Mouse (Mus musculus) kidney, adult 8-10 months (tissue): ENCODE measurements at regions not wholly inside any gene's neighbourhood (a gene's known extent, or its start where the extent isn't known, plus 50 kb on each side); places are given as distances from the start of the nearest gene placed in this dataset.

ENCODE experiments used
- DNase-seq, 2 experiments: peaks; one replicate each; pipeline ENCODE4 v3.0.0; 2022

DNA sequence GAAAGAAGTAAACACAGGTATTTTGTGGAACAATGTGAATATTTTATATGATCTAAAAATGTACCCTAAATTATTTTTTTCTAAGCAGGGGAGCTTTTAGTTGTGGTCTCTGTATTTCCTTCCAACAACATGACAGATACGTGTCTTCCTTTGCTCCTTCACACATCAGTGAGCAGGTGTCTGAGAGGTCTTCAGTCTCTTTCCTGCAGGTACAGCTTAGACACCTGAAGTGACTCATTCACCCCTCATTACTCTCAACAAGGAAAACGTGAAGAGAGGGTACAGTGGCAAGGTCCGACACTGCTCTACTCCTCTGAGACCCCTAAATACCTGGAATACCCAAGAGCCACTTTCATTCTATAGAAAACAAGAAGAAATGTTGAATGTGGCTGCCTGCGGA is 103.5 kb upstream of the Bcl6 start:
- DNase-seq = no peak

DNA sequence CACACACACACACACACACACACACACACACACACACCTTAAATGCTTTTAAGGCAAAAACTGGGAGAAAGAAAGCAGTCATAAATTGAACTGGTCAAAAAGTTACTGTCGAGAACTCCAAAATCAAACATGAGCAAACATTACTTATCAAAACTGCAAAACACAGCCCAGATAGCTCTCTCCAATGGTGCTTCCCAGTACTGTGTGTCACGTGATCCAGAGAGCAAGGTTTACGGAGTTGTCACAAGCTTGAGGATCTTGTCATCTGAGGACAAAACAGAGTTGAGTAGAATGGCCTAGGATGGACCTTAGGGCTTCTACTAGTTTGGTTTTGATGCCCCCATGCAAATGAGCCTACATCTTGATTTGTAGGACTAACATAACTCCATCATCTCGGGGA is 102.3 kb upstream of the Bcl6 start:
- no peak for DNase-seq

DNA sequence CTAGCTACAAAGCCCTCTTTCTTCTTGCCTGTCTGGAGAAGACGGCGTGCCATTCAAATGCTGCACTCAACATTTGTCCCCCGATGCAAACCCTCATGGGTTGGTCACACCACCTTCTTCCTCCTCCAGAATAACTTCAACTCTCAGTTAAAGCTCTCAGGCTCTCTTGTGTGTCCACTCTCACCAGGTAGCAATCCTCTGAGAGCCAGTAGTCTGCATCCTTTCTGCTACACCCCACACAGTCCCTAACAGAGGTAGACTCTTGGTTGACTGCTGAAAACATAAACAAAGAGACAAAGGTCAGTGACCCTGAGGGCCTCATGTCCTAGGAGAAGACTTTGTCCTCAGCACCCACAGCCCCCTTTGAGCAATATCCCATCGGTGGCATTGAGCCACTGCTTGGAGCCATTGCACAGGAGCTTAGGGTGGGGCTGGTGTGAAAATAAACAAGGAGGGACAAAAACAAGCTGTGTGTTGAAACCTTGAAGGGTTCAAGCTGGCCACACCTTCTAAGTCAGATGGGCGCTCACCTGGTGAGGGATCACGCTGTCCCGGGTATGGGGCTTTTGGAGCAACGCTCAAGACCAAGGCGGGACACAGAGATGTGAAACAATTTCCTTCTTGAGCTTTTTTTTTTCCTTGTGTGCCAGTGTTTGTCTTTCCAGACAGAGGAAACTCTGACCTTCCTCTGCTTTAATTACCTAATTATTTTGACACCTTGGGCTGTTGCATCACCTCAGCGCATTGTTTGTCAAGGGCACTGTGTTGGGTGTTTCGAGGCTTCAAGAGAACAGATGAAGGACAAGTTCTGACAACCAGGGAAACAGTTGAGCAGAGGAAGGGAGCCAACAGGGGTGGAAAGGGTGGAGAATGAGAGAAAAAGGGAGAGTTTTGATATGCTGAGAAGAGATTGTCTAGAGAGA is 101.4 kb upstream of the Bcl6 start:
- no peak for DNase-seq

DNA sequence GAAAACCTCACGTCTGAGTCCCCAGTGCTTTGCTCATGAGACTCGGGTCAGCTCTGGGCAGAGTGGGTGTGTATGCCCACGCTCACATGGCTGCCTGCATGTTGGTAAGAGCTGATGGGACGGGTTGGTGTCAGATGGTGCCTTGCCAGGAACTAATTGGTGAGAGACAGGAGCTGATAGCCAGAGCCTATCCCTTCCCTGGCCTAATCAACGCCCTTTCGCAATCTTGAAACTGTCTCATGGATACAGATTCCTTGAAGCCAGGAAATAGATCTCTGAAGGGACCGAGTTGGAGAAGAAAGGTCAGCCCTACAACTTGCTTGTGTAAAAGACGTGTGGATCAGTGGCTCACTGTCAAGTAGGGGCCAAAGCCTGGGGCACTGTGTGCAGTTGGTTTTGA is 95.3 kb upstream of the Bcl6 start:
- DNase-seq = no peak

DNA sequence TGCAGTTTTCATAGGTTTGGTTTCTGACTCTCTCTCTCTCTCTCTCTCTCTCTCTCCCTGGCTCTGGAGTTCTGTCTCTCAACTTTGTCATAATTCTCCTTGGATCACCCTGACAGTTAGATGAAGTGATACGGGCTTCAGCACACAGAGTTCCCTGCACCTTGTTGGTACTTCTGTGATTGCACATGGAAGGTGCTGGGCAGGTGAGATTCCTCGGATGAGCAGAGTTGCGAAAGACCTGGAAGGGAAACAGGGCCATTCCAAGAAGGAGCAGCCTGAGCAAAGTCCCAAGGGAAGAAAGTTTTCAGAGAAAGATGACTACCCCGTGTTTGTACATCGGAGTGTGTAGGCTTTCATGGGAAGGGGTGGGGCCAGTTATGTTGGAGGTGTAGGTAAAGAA is 91.8 kb upstream of the Bcl6 start:
- DNase-seq = peak; percentile 17 to 24

DNA sequence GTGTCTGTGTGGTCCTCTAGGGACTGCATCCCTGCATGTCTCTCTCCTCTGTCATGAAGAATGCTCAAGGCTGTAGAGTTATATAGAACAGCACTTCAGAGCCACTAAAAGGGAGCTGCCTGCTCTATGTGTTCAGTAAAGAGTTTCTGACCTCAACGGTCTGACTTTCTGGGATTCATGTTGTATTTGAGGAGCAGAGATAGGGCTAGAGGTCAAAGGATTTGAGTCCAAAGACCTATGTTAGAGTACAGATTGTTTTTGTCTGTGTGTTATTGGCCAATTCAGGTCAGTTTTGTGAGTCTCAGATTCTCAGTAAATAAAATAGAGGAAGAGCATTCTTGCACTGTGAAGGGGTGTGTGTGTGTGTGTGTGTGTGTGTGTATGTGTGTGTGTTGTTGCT is 90.0 kb upstream of the Bcl6 start:
- no peak for DNase-seq

DNA sequence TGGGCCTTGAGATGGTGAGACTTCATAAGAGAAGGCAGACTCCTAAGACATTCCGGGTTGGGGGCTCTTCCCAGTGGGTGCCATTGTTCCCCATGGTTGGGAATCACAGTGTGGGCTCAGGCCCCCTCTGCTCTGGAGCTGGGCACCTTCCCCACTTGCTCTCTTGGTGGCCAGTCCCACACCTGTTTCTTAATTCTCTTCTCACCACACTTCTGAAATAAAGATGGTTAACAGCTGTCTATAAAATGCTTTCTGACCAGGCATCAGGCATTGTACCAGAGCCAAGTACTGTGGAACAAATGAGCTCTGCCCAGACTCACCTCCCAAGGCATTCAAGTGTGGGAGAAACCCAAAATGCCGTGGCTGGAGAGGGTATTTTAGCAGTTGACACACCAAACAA is 88.8 kb upstream of the Bcl6 start:
- no peak for DNase-seq

DNA sequence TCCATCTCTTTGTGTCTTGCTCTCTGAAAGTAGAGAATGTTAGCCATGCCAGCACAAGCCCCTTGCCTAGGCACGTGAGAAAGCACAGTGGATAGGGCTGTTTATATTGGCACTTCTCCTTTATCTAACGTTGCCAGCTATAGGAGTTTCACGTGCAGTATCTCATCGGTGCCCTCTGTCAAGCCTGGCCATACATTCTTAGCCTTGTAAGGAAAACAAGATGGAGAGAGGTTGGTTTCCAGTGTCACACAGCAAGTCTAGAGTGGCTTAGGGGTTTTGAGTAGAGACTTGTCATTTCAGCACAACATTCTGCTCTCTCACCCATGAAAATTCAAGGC is 88.1 kb upstream of the Bcl6 start:
- DNase-seq = no peak

DNA sequence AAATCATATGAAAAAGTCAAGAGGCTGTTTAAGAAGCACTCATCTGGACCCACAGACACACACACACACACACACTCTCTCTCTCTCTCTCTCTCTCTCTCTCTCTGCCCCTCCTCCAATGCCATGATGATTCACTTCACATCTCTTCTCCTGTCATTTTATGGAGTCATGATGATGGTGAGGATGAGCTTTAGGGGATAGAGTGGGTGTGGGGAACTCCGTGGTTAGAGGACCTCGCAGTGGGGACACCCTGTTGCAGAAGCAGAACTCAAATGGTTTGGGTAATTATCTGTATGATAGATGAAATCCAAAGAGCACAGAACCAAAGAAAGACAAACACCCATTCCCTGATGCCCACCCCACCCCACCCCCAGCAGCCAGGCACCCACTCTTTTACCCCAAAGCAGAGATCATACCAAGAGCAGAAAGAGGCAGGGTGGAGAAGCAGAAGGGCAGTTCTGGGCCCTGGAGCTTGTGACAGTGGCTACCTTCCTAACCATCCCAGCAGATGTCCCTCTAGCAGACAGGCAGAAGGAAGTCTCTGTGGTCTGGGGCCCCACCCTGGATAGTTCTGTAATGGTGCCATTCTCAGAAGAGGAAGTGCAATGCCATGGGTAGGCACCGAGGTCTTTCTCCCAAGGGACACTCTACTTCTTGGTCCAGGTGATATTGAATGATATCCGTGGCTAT is 87.6 kb upstream of the Bcl6 start:
- no peak for DNase-seq

DNA sequence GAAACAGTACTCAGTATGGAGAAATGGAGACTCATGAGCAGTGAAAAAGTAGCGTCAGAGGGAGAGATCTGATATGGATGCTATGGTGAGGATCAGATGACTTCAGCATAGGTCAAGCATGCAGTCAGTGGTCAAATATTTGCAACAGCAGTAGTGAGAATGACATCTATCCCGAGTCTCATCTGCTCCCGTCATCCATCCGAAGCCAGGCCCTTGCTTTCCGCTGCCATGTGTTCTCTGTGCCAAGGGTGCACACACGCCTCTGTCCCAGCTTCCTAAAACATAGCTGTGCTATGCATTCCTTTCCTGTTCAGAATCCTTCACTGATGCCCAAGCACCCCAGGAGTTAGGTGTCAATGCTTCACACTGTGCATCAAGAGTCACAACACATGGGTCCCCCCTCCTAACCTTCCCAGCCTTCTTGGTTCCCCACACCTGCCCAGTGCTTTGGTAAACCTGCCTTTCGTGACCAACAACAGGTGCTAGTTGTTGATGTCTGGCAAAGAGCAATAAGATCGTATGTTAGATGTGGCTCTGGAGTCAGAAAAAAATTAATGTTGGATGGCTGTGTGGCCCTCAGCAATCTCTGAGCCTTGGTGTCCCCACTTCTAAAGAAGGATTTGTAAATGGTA is 85.1 kb upstream of the Bcl6 start:
- no peak for DNase-seq

DNA sequence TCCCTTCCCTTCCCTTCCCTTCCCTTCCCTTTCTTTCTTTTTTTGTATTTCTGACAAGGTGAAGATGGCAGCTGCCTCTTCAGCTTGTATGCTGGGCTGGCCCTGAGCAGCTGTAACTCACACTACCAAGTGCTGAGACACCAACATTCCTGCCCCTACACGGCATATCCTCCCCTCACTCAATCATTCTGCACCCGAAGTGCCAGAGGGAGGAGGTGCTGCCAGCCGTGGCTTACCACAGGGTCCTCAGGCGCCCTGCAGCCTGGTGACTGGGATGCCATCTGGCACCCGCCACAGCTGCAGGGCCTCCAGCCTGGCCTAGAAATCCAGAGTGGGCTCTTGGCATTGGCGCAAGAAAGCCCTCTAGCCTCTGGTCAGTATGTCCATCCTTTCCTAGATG is 84.4 kb upstream of the Bcl6 start:
- DNase-seq = no peak

DNA sequence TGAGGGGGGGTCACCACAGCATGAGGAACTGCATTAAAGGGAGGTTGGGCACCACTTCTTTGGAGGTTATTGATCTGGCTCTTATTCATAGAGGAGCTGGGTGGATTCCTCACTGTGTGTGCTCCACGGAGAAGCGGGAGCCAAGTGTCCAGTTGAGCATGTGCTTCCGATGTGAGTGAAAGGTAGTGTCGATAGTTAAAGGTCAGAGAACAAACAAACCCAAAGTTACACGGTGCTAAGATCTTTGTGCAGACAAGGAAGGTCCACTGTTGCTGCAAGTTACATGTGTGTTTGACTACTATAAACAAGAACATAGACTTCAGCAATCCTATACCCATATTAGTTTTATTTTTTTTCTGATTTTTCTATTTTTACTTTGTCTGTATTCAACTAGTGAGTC is 80.8 kb upstream of the Bcl6 start:
- no peak for DNase-seq

DNA sequence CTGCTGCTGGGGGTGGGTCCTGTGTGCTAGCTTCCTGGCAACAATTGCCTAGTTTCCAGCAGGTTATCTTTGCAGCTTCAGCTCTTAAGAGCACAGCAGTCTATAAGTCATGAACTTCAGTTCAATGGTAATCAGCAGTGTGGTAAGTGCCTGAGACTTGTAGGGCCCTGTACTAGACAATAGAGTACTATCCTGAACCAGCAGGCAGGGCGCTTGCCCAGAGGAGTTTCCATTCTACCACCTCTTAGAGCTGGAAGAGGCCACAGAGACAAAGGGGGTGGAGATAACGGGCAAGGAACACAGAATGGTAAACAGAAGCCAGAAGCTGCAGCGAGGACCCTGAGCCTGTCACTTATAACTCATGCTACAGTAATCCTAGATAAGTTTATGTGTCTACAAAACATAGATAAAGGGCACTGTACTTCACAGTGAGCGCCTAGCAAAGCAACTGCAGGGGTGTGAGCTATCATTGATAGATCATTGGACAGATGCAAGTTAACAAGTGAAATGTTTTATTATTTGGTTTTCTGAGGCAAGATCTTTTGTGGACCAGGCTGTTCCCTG is 79.7 kb upstream of the Bcl6 start:
- no peak for DNase-seq

DNA sequence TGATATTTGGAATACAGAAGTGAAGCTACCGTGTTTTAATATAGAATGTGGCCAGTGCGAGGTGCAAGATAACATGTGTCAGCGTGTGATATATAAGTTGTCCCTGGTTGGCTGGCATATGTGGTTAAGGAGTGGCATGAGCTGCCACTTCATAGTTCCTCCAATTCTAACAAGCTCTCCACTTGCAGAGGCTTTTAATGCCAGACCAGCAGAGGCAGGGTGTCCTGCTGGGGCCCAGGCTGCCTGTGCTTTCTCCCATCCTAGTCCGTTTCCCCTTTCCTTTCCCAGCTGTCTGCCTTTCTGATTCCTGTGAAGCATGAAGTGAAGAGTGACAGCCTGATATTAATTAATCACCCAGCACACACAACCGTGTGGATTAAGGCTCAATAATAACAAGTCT is 73.7 kb upstream of the Bcl6 start:
- no peak for DNase-seq

DNA sequence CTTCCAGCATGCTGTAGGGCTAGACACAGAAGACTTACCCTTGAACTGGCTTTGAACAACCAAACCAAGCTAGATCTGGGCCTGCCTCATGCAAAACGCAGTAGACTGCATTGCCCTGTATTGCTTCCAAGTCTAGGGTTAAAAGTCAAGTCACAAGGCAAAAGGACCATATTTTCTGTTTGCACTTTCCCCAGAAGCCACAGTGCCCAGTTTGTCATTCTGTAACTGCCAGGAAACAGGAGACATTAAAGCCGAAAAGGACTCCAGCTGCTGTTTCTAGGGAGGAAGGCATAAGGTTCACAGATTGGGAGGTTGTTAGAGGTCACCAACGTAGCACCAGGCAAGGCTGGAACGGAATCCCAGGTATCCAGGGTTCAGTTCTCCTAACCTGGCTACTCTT is 72.8 kb upstream of the Bcl6 start:
- peak; percentile 41 to 51 for DNase-seq

DNA sequence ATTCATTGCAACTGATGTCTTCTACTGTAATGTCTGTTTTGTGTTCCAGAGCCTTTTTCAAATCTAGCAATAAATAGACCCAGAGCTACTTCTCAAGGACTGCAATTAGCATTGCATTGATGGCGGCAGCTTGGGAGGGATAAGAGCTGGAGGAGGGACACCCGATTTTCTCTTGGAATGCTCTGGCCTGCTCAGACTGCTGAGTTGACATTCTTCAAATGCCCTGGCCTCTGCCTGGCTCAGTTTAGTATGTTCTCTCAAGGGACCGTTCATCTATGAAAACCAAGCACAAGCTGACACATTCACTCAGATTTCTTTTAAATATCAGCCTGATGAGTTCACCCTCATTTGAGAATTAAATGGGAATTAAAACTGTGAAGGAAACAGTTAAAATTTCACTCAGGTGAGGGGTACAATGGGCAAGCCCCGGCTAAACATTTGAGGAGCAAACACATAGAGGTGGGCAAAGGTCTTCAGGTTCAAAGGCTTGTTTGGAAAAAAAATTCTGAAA is 70.5 kb upstream of the Bcl6 start:
- DNase-seq = peak; percentile 43 to 62

DNA sequence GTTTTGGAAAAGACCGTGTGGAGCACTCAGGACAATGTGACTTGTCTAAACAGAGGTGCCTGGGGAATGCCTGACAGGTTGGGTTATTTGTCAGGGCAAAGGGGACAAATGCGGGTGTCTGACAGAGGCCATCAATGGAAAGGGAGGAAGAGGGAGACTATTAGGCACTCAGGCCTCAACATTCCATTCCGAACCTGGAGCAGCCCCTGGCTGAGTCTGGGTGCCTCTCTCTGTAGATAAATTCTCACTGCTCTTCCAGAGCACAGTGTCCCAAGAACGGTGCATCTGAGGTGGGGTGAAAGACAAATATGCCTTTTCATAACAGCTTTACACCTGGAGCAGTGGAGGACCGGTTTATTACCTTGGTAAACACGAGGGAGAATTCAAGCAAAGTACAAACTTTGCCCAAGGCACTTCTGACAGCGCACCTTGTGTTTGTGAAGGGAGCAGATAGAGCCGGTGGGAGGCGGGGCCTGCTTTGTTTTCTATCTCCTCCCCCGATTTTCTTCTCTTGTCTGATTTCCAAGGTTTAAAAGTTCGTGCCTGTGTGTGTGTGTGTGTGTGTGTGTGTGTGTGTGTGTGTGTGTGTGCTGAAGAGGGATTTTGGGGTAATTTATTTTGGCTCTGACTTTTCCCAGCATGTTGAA is 68.4 kb upstream of the Bcl6 start:
- peak; percentile 52 to 58 for DNase-seq

DNA sequence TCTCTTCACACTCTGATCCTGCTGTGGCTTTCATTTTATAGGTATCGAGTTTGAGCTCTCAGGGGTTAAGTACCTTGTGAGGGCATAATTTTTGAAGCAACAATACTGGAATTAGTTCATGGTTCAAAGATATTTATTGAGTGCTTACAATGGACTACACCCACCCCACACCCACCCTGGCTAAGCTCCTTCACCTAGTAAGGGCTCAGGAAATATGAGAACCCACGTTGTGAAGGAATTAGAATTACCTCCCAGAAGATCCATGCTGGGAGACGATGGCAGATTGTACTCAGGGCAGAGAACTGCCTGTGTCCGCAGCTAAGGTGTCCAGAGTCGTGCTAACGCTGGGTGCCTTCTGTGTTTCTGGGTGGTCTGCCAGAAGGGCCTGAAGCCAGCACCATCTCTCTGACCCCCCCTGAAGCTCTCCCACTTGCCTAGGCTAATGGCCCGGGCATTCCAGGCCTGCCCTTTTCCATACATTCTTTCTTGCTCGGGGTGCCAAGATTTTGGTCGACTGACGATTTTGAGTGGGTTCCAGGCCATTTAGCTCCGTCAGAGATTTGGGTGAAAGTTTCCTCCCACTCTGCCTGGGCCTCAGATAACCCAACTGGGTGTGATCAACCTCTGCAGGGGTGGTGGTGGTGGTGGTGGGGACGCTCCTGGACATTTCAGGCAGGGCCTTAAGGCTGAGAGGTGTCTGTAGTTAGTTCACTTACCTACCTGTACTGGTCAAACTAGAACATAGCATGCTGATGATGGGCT is 67.7 kb upstream of the Bcl6 start:
- DNase-seq = no peak

DNA sequence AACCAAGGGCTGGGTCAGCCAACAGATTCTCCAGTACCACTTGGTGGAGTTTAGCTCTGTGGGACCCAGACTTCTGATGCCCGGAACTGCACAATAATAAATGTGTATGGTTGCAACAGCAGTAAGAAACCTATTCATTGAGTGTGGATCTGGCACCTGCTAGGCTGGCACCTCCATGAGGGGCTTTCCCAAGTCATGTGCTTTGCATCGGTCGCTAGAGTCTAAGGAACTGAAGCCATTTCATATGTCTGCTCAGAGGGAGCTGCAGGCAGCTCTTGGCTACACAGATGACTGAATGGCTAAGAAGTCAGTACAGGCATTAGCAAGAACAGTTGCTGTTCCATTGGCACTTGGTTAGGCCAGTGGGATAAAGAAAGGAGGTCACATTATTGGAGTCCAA is 65.6 kb upstream of the Bcl6 start:
- DNase-seq = no peak

DNA sequence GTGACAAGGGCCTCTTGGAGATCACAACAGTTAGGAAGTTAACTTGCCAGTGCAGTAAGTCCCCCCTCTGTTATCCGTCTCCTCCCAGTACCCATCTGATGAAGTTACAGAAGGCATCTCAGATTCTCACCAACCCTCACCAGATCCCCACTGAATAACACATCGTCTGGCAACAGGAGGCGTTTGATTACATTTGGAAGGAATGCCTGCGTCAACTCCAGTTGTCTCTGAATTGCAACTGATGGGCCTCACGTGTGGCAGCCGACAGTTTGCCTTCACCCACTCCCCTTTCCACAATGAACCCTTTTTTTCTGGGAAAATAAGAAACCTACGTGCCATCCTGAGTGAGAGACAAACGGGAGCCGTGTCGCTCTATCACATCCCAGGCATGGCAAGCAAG is 64.8 kb upstream of the Bcl6 start:
- no peak for DNase-seq

DNA sequence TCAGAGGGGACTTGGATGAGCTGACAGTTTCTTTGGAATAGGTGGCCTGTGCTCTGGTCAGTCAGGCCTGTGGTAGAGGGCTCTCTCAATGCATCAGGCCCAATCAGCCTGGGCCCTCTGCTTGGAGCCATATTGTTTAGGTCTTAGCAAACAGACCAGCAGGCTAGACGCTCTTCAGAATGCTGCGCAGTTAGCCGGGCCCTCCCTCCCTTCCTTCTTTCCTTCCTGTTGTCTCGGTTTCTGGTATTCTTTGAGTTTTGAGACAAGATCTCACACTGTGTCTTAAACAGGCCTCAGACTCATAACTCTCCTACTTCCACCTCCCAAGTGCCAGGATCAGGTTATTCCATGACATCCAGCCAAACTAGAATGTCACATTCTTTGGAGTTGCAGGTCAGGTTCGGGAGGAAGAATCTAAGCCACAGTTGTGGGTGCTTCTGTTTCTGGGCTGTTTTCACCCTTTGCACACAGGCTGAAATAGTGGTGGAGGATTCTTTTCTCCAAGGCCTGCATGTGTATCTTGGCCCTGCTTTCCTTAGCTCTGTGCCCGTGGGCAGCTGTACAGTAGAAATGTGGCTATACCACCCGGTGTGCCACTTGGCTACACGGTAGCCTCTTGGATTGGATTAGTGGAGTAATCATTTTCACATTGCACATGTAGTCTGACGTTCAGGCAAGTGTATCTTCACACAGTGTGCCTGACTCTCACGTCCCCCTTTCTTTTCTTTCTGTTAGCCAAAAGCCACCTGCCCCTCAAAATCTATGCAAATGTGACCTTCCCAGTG is 62.4 kb upstream of the Bcl6 start:
- DNase-seq = no peak
